8 mouse cellular contexts compared by ENCODE assay signal in genomic region chr19:5456922-5457745, GRCm38 (mm10). TPM values are rescaled to one million over a fixed set of nuclear protein-coding genes. Genes with fewer than 3 reads are reported as not detected.
A peak's percentile ranks its signal among the peaks of the same experiment; 100 is the strongest.
DNase-seq lines count a peak whose midpoint lies in the region; ATAC-seq lines count a peak whose summit lies in the region.

No protein-coding gene starts in this region.

- peak overlapping the region; percentile 96 for H3K4me2 ChIP-seq in hindbrain, embryonic 13.5 days

- H3K4me1 ChIP-seq in hindbrain, embryonic 13.5 days (replicated peaks): peaks cover 53% of the 10 kb centered on the region

- peak; percentile 88 for ATAC-seq in hindbrain, embryonic 13.5 days (ENCODE audit: low FRiP score)

- H3K27ac ChIP-seq in hindbrain, embryonic 13.5 days: peak overlapping the region; percentile 99

- peaks cover 11% of the 10 kb centered on the region for H3K27me3 ChIP-seq in hindbrain, embryonic 13.5 days

- H3K4me3 ChIP-seq in hindbrain, embryonic 13.5 days: peak overlapping the region; percentile 77

- under 1% methylated on average over 68 of the region's 70 CpGs for WGBS in hindbrain, embryonic 13.5 days

- peak; percentile 98 for DNase-seq in Muller cell, postnatal 12 days (ENCODE audit: inconsistent ontology term)
- peak; percentile 98 for DNase-seq in cerebellum, adult 9-11 months
- peak; percentile 96 for DNase-seq in frontal cortex, postnatal 10 days (ENCODE audit: low spot score in 2 of 2)
- peak; percentile 89 to 96 for DNase-seq in layer of hippocampus, postnatal 25 days (ENCODE audit: extremely low spot score in 1 of 2, low spot score in 1 of 2)
- peak; percentile 96 for DNase-seq in lung, postnatal 25 days (ENCODE audit: low spot score)
- peak; percentile 96 for DNase-seq in retina, embryonic 14.5 days (ENCODE audit: low spot score)
- DNase-seq in thymus, postnatal 4 days: peak; percentile 97

- H3K9me3 ChIP-seq in hindbrain, embryonic 13.5 days: no peaks in the 10 kb centered on the region

- H3K36me3 ChIP-seq in hindbrain, embryonic 13.5 days: peaks cover 10% of the 10 kb centered on the region

- H3K9ac ChIP-seq in hindbrain, embryonic 13.5 days: peak overlapping the region; percentile 95

RNA-seq across cellular contexts. Expression of gene Ccdc85b, which starts 0.6 kb away (rescaled TPM):
- 9.6 and 10.2 TPM in 2 replicates for polyA plus RNA-seq in hindbrain, embryonic 13.5 days (2015; fragmentation: Nextera tagmentation; extraction: Ambion mirVana)
- 10 to 100 TPM; 32.9 to 35.9 TPM for total RNA-seq in layer of hippocampus, postnatal 25 days (2021)

RNA-seq across cellular contexts. Expression of gene Fibp, which starts 3.3 kb away (rescaled TPM):
- 169 and 179 TPM in 2 replicates for polyA plus RNA-seq in hindbrain, embryonic 13.5 days (2015; fragmentation: Nextera tagmentation; extraction: Ambion mirVana)
- 100 to 1,000 TPM in 1 of 2 experiments, 10 to 100 TPM in 1; 99.4 to 110 TPM for total RNA-seq in layer of hippocampus, postnatal 25 days (2021)

RNA-seq across cellular contexts. Expression of gene Fosl1, which starts 9.8 kb away (rescaled TPM):
- 0.48 TPM in 1 of 2 replicates, not detected in the other for polyA plus RNA-seq in hindbrain, embryonic 13.5 days (2015; fragmentation: Nextera tagmentation; extraction: Ambion mirVana)
- total RNA-seq in layer of hippocampus, postnatal 25 days (2021): not detected

RNA-seq across cellular contexts. Expression of gene Ctsw, which starts 11.2 kb away (rescaled TPM):
- 5.0 and 5.8 TPM in 2 replicates for polyA plus RNA-seq in hindbrain, embryonic 13.5 days (2015; fragmentation: Nextera tagmentation; extraction: Ambion mirVana)
- total RNA-seq in layer of hippocampus, postnatal 25 days (2021): not detected

RNA-seq across cellular contexts. Expression of gene Efemp2, which starts 16.6 kb away (rescaled TPM):
- 45.6 and 48.7 TPM in 2 replicates for polyA plus RNA-seq in hindbrain, embryonic 13.5 days (2015; fragmentation: Nextera tagmentation; extraction: Ambion mirVana)
- total RNA-seq in layer of hippocampus, postnatal 25 days (2021): 10 to 100 TPM; 11.0 to 11.6 TPM

Comparison
In these comparisons a context has a peak if more than half of its experiments do, and no peak if none do; other contexts are left out.
1. Peak in every context shown above with its lines: DNase-seq, ATAC-seq, H3K4me3 ChIP-seq and H3K27ac ChIP-seq.